Mouse (Mus musculus) megakaryocyte, embryonic 14.5 days (primary cell): ENCODE measurements around the gene Frzb. TPM values are rescaled to one million over a fixed set of nuclear protein-coding genes. Genes with fewer than 3 reads are reported as not detected.

Source experiments
- H3K27me3 ChIP-seq: replicated peaks from 2 replicates; pipeline ENCODE3; 2012; ENCODE audit warnings: inconsistent platforms
- H3K36me3 ChIP-seq: replicated peaks from 2 replicates; pipeline ENCODE3; 2012; ENCODE audit warnings: low read length, inconsistent platforms, mixed read lengths
- H3K4me1 ChIP-seq: 2 replicates; pipeline ENCODE4 v1.6.1; 2012; ENCODE audit warnings: inconsistent platforms
- H3K4me3 ChIP-seq: replicated peaks from 2 replicates; pipeline ENCODE3; 2012; ENCODE audit warnings: moderate library complexity, mild to moderate bottlenecking, inconsistent platforms
- H3K9me3 ChIP-seq: 2 replicates; pipeline ENCODE4 v1.6.1; 2012; ENCODE audit warnings: inconsistent platforms
- FLI1 ChIP-seq: IDR thresholded peaks from 2 replicates; pipeline ENCODE4 v1.6.1; 2012; ENCODE audit warnings: low read length, inconsistent platforms, mixed read lengths
- GATA1 ChIP-seq: IDR thresholded peaks from 3 replicates; pipeline ENCODE4 v1.6.1; 2012; ENCODE audit warnings: mixed read lengths, low read length, inconsistent platforms, borderline replicate concordance
- polyA plus RNA-seq: library from polyadenylated mRNA; stranded (reverse); fragments of >175 nt; gene quantifications from 2 replicates; pipeline ENCODE4 v1.2.3, GENCODE M21; 2012; ENCODE audit warnings: low replicate concordance; ENCODE audit not compliant: insufficient read depth

Gene Frzb
- polyA plus RNA-seq, 1 experiment = not detected

DNA sequence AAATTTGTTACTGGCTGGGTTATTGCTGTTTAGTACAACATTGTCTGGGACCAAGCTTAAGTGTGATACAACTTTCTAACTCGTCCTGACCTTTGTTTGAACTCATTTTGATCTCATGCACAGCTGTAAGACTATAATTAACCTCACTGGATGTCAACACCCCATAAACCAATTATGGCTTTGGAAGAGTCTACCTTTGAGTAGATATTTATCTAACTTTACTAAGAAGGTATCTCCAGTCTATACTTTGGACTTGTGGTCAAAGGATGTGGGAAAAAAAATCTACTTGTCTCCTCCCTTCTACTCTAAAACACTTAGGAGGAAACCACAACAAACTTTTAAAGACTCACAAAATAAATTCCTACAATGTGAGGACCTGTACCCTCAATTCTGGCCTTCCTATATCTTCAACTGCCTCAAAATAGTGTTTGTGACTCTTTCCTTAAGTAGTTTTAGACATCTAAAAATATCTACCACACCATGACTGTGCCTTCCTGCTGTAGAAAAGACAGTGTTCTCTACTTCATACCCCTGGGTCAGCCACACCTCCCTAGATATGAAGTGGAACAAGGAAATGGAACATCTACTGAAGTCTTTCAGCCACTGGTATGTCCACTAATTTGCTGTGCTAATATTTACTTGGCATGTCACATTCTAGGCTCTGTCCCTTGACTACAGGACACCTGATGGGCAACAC, 16.9 kb downstream of the Frzb start:
- Histone ChIP-seq H3K27me3 (no peaks in the 10 kb centered on the region), H3K36me3 (no peaks in the 10 kb centered on the region), H3K4me1 (peaks cover 28% of the 10 kb centered on the region), H3K4me3 (peak overlapping the region; percentile 54), H3K9me3 (no peaks in the 10 kb centered on the region)
- TF ChIP-seq GATA1 (no peak), FLI1 (no peak)

DNA sequence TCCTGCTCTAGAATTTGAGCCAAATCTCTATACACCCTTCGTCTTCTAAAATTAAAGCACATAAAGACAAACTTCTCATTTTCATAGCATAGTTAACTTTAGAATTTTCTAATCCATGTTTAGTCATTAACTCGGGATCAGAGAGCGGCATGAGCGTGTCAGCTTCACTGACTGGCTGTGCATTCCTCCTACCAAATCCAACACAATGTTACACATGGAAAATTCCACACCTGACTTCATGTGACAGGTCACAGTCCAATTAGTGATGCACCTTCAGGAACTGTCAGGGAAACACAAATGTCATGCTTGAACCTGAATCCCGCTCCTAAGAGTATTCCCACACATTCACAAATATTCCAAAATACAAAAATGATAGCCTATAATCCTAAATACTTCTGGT, 24.3 kb downstream of the Frzb start:
- Histone ChIP-seq H3K9me3 (no peaks in the 10 kb centered on the region), H3K27me3 (no peaks in the 10 kb centered on the region), H3K4me3 (no peak overlapping the region), H3K36me3 (no peaks in the 10 kb centered on the region), H3K4me1 (peaks cover 4% of the 10 kb centered on the region; the same call in 1 of the 2 replicates)
- TF ChIP-seq FLI1 = no peak
- TF ChIP-seq GATA1 = no peak

DNA sequence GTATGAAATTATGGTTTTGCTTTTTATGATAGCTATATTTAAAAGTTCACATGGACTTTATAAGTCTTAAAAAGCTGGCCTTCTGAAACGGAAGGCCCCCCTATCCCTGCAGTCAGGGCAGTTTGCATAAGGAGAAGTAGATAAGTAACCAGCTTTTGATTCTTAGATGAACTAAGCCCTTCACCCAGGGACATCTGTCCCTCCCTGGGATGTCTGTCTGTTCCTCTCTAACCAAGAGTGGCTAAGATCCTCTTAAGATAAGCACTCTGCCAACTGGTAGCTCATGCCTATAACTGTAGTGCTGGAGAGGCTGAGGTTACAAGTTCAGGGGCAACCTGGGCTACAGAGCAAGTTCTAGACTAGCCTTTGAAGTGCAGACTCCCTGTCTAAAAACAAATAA, 25.4 kb downstream of the Frzb start:
- Histone ChIP-seq H3K4me3 (no peak overlapping the region), H3K9me3 (no peaks in the 10 kb centered on the region), H3K27me3 (no peaks in the 10 kb centered on the region), H3K4me1 (peaks cover 4% of the 10 kb centered on the region; the same call in 1 of the 2 replicates), H3K36me3 (no peaks in the 10 kb centered on the region)
- no peak for TF ChIP-seq GATA1
- TF ChIP-seq FLI1 = no peak

DNA sequence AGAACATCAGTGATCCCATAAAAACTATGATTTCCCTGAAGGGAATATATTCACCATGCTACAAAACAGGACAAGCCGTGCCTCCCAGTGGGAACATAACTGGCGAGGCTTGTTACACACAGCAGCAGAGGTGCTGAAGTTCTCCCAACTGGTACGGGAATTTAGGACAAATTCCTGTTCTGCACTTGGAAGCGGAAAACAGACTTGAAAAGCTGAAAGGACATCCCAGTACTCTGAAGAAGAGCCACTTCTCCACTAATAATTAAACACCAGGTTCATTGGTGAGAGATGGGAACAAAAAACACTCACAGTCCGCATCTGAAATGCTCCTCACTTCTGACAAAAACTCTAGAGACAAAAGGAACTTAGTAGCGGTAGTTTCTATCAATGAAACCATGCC, 31.1 kb downstream of the Frzb start:
- Histone ChIP-seq H3K4me1 (no peaks in the 10 kb centered on the region), H3K36me3 (no peaks in the 10 kb centered on the region), H3K27me3 (no peaks in the 10 kb centered on the region), H3K4me3 (no peak overlapping the region), H3K9me3 (no peaks in the 10 kb centered on the region)
- TF ChIP-seq FLI1 (no peak), GATA1 (no peak)

DNA sequence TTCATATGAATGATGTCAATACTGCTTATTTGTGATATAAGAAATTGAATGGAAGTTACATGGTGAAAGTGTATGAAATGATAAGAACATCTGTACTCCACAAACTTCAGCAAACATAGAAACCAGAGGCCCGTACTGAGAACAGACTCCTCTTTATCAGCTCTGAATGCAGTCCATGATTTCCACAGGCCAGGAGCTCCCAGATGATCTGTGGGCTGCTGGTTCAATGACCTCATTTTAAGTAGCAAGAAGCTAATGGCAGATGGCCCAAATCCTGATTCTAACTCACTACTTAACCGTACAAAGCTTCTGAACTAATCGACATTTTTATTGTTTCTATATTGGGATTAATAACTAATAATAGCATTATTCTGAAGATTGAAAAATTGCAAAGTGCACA, 33.0 kb downstream of the Frzb start:
- H3K4me1 ChIP-seq = no peaks in the 10 kb centered on the region
- TF ChIP-seq FLI1 (no peak), GATA1 (no peak)
- no peaks in the 10 kb centered on the region for H3K36me3 ChIP-seq
- no peak overlapping the region for H3K4me3 ChIP-seq
- no peaks in the 10 kb centered on the region for H3K27me3 ChIP-seq
- no peaks in the 10 kb centered on the region for H3K9me3 ChIP-seq

DNA sequence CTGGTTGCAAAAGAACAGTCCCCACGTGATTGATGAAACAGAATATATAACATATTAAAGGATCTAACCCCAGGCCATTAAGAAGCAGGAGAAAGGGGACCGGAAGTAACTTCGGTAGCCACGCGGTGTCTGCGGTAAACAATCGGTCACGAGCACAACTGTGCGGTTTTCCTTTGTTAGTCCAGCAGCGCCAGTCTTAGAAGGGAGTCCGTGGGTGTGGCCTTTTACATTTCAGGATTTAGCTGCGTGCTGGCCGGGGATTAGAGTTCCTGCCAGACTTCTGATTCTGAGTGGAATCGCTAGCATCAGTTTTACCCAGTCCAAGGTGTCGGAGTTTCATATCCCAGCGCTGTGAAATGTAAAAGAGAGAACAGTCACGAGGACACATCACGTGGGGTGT, 34.3 kb downstream of the Frzb start:
- Histone ChIP-seq H3K36me3 (no peaks in the 10 kb centered on the region), H3K4me3 (no peak overlapping the region), H3K4me1 (no peaks in the 10 kb centered on the region), H3K9me3 (no peaks in the 10 kb centered on the region), H3K27me3 (no peaks in the 10 kb centered on the region)
- TF ChIP-seq FLI1 = no peak
- no peak for TF ChIP-seq GATA1

DNA sequence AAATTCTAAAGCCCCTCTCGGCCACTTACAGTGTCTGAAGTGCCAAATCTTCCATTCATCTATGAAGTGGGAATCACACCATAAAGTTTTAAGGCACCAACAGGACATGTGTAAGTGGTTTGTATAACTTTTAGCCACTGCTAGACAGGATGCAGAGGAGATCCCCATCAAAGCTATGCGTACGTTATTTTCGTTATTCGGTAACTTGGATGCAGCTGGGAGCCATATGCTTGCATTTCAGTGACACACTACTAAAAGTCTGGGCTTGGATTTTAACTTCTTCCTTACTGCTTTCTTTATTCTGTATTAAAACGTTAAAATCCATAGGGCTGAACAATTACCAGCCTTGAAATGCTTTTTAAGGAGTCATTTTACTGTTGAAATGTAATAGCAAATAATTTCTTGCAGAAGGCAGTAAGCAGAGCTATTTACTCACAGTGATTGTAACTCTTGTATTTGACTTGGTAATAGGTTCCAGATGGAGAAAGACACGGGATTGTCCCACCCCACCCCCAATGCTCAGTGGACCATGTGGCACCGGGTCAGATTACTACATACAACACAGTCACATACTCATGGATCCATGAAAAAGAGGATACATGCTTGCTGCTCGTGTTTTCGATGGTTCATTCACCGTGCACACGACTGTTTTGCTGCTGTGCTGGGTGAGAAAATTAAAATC, 37.4 kb downstream of the Frzb start:
- TF ChIP-seq GATA1 = no peak
- TF ChIP-seq FLI1 = no peak
- Histone ChIP-seq H3K4me1 (no peaks in the 10 kb centered on the region), H3K9me3 (no peaks in the 10 kb centered on the region), H3K36me3 (no peaks in the 10 kb centered on the region), H3K4me3 (no peak overlapping the region), H3K27me3 (no peaks in the 10 kb centered on the region)

DNA sequence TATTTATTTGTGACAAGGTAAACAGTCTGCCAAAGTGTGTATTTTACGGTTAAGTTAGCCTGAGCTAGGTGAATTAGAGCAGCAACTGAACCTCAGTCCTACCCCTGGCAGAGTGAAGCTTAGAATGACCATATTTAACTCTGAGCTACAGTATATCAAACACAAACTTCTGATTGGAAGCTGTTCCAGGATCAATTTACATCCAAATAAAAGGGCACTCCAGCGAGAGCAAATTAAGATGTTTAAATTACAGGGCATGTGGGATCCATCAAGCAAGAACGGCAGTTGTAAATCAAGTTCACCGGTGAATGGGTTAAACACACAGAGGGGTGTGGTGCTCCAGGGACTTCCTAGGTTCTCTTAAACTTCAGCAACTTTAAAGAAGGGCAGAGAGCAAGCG, 42.7 kb downstream of the Frzb start:
- no peak overlapping the region for H3K4me3 ChIP-seq
- TF ChIP-seq FLI1 = no peak
- TF ChIP-seq GATA1 = no peak
- H3K4me1 ChIP-seq = no peaks in the 10 kb centered on the region
- H3K36me3 ChIP-seq = no peaks in the 10 kb centered on the region
- no peaks in the 10 kb centered on the region for H3K9me3 ChIP-seq
- H3K27me3 ChIP-seq = no peaks in the 10 kb centered on the region

DNA sequence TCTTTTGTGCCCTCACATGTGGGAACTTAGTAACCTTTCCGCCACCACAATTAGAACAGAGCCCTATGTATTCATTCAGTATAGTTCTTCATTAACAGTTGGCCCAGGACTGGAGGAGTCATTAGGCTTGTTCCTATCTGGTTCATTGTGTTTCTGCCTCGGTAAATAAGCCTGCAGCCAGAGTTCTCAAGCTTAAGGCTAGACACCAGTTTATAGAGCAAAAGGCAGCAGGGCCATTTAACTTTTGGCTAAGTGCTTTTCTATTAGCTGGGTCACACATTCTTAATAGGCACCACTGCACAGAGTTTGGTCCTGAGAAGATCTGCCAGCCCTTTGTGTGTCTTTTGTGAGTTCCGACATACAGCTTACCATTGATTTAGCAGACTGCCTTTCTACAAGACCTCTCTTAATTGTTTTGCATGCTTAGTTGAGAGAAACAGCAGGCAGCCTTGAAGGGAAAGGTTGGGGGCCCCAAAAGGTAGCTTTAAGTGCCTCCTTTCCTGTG, 48.8 kb downstream of the Frzb start:
- H3K9me3 ChIP-seq = peaks cover 2% of the 10 kb centered on the region; the same call in 1 of the 2 replicates
- H3K36me3 ChIP-seq = no peaks in the 10 kb centered on the region
- H3K27me3 ChIP-seq = no peaks in the 10 kb centered on the region
- no peaks in the 10 kb centered on the region for H3K4me1 ChIP-seq
- H3K4me3 ChIP-seq = no peak overlapping the region
- TF ChIP-seq FLI1 (no peak), GATA1 (no peak)

DNA sequence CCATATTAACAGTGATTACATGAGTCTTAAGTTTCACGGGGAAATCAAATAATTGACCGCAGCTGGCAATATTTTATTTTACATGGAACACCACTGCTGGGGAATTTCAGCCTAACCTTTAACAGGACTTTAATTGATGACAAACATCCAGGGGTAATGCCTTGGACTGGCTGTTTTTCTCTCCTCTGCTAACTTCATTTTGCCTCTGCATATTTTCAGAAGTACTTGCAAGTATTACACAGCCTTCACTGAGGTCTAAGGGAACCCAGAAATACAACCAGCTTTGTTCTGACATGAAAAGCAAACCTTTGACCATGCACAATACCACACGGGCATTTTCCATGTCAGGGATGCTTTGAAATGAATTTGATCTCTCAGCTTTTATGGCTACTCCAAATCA, 50.6 kb downstream of the Frzb start:
- TF ChIP-seq FLI1 (no peak), GATA1 (no peak)
- no peaks in the 10 kb centered on the region for H3K4me1 ChIP-seq
- H3K36me3 ChIP-seq = no peaks in the 10 kb centered on the region
- H3K9me3 ChIP-seq = peaks cover 5% of the 10 kb centered on the region; the same call in 1 of the 2 replicates
- H3K27me3 ChIP-seq = no peaks in the 10 kb centered on the region
- no peak overlapping the region for H3K4me3 ChIP-seq
